In genomic region chr6:31169343-31169742, GRCm38 (mm10) we compare ENCODE assay signal across 17 mouse cellular contexts.
DNase-seq lines count a peak whose midpoint lies in the region; ATAC-seq and TF ChIP-seq lines count a peak whose summit lies in the region.
"Had no signal": no experiment of that assay in that cellular context is flagged by ENCODE, and none has a peak within 500 bp of the region (broad histone marks: within the 10 kb centered on the region; RNA-seq: fewer than 3 reads in every experiment).

No protein-coding gene starts in this region.

- no peak for TF ChIP-seq CTCF in gastrocnemius, adult 2 months (IDR thresholded peaks at IDR 0.05)

- ATAC-seq in erythroid progenitor cell, adult 5-6 weeks (replicated peaks; ENCODE audit: low FRiP score, poor library complexity, severe bottlenecking), result peak; percentile 64
- peak; percentile 67; the same call in 1 of the 2 replicates for ATAC-seq in liver, embryonic 16.5 days (ENCODE audit: low read depth)

- intact Hi-C loops in gastrocnemius, adult 2 months (cut with DNase I), result no loop called here

- H3K27me3 ChIP-seq in liver, embryonic 16.5 days (ENCODE audit: control insufficient read depth, insufficient read depth, low read depth, low read length), result no peaks in the 10 kb centered on the region
- H3K27me3 ChIP-seq: limb, embryonic 13.5 days; neural tube, embryonic 15.5 days had no signal

- H3K9ac ChIP-seq in liver, embryonic 16.5 days (ENCODE audit: low read depth, low read length), result no peak overlapping the region
- H3K9ac ChIP-seq: limb, embryonic 13.5 days; neural tube, embryonic 15.5 days had no signal

- no peaks in the 10 kb centered on the region for H3K36me3 ChIP-seq in liver, embryonic 16.5 days (ENCODE audit: control insufficient read depth, insufficient read depth)
- H3K36me3 ChIP-seq: forebrain, embryonic 10.5 days; limb, embryonic 13.5 days; neural tube, embryonic 15.5 days had no signal

- no peaks in the 10 kb centered on the region; the same call in 1 of the 2 replicates for H3K4me1 ChIP-seq in liver, embryonic 16.5 days (ENCODE audit: control insufficient read depth, low read depth, low read length)
- H3K4me1 ChIP-seq: limb, embryonic 13.5 days had no signal

- H3K27ac ChIP-seq in liver, embryonic 16.5 days (ENCODE audit: low read length), result no peak overlapping the region
- no peak overlapping the region for H3K27ac ChIP-seq in gastrocnemius, adult 2 months
- H3K27ac ChIP-seq: forebrain, embryonic 10.5 days; limb, embryonic 13.5 days; neural tube, embryonic 15.5 days had no signal

- no peaks in the 10 kb centered on the region for H3K9me3 ChIP-seq in liver, embryonic 16.5 days (replicated peaks; ENCODE audit: control insufficient read depth, low read length)
- H3K9me3 ChIP-seq: forebrain, embryonic 10.5 days; limb, embryonic 13.5 days; neural tube, embryonic 15.5 days had no signal

- no peak overlapping the region for H3K4me3 ChIP-seq in liver, embryonic 16.5 days (ENCODE audit: low read depth, low read length)
- no peak overlapping the region for H3K4me3 ChIP-seq in gastrocnemius, adult 2 months
- H3K4me3 ChIP-seq: forebrain, embryonic 10.5 days; limb, embryonic 13.5 days; neural tube, embryonic 15.5 days had no signal

- peak; percentile 44 to 56 for DNase-seq in spleen, postnatal 36 days (ENCODE audit: low spot score in 2 of 2)
- DNase-seq in spleen, postnatal 14 days (ENCODE audit: low spot score in 2 of 2), result no peak
- DNase-seq in gastrocnemius, adult 2 months, result no peak
- DNase-seq in right cerebral cortex, postnatal 14 days, result no peak
- no peak for DNase-seq in right cerebral cortex, postnatal 25 days
- DNase-seq: cerebellum, adult 2 months; gastrocnemius, postnatal 25 days; heart, postnatal 36 days; kidney, adult 11 months; kidney, postnatal 36 days; lung, postnatal 36 days; thymus, postnatal 4 days had no signal

- H3K4me2 ChIP-seq in liver, embryonic 16.5 days (ENCODE audit: low read depth, low read length), result peak overlapping the region; percentile 29; the same call in 1 of the 2 replicates
- H3K4me2 ChIP-seq: limb, embryonic 13.5 days; neural tube, embryonic 15.5 days had no signal

- 23% methylated on average over 9 of the region's 9 CpGs for WGBS in liver, embryonic 16.5 days (ENCODE audit: insufficient replicate concordance)

Comparison
In these comparisons a context has a peak if more than half of its experiments do, and no peak if none do; other contexts are left out.
1. DNase-seq: peak in spleen, postnatal 36 days (2 of 2); none in spleen, postnatal 14 days (0 of 2), gastrocnemius, adult 2 months (single experiment), right cerebral cortex, postnatal 14 days (single experiment) and right cerebral cortex, postnatal 25 days (single experiment).